Mouse (Mus musculus) liver, postnatal 0 days (tissue): ENCODE data around the gene Creb3l2. TPM values are rescaled to one million over a fixed set of nuclear protein-coding genes. Genes with fewer than 3 reads are reported as not detected.

ENCODE experiments used
- ATAC-seq: fragments of 200-750 bp; cut with Nextera tagmentation; 2 replicates; pipeline ENCODE4 v1.8.0; 2017; ENCODE audit warnings: mild to moderate bottlenecking, moderate library complexity
- DNase-seq: peaks from one replicate; pipeline ENCODE4 v3.0.0-alpha.2; 2016
- H3K27ac ChIP-seq: fragments of 300-500 bp; sonication (generic); 2 replicates; pipeline ENCODE4 v1.5.1; 2014; ENCODE audit warnings: antibody characterized with exemption, moderate library complexity, mild to moderate bottlenecking, low read depth
- H3K27me3 ChIP-seq: fragments of 300-500 bp; sonication (generic); 2 replicates; pipeline ENCODE4 v1.6.1; 2014; ENCODE audit warnings: low read length, control low read depth, mixed read lengths; ENCODE audit not compliant: insufficient read depth
- H3K36me3 ChIP-seq: fragments of 300-500 bp; sonication (generic); replicated peaks from 2 replicates; pipeline ENCODE4 v1.6.1; 2014; ENCODE audit warnings: mild to moderate bottlenecking, control low read depth, low read length, moderate library complexity, mixed read lengths; ENCODE audit not compliant: insufficient read depth
- H3K4me1 ChIP-seq: fragments of 300-500 bp; sonication (generic); 2 replicates; pipeline ENCODE4 v1.6.1; 2014; ENCODE audit warnings: antibody characterized with exemption, mild to moderate bottlenecking, control low read depth; ENCODE audit not compliant: insufficient read depth
- H3K4me2 ChIP-seq: fragments of 300-500 bp; sonication (generic); 2 replicates; pipeline ENCODE4 v1.6.1; 2014; ENCODE audit warnings: low read depth, mild to moderate bottlenecking, low read length, moderate library complexity, mixed read lengths
- H3K4me3 ChIP-seq: fragments of 300-500 bp; sonication (generic); 2 replicates; pipeline ENCODE4 v1.5.1; 2014; ENCODE audit warnings: low read depth, low read length
- H3K9ac ChIP-seq: fragments of 300-500 bp; sonication (generic); replicated peaks from 2 replicates; pipeline ENCODE4 v1.6.1; 2014; ENCODE audit warnings: mild to moderate bottlenecking, moderate library complexity
- H3K9me3 ChIP-seq: fragments of 300-500 bp; sonication (generic); 2 replicates; pipeline ENCODE4 v1.6.1; 2016; ENCODE audit warnings: mild to moderate bottlenecking, control low read depth, low read length, mixed read lengths
- CTCF ChIP-seq: sonication (generic); IDR thresholded peaks from 2 replicates; pipeline ENCODE4 v1.5.1; 2016; ENCODE audit warnings: antibody characterized with exemption, low read depth
- EP300 ChIP-seq: IDR thresholded peaks from 2 replicates; pipeline ENCODE4 v1.6.1; 2016; ENCODE audit warnings: antibody characterized with exemption, low read depth, mild to moderate bottlenecking
- WGBS: fragments of 180-500 bp; shearing (Covaris S2); extraction: QIAGEN DNeasy Blood & Tissue Kit; methylation state at CpG from one replicate; pipeline ENCODE4 v1.1.7; 2014; ENCODE audit not compliant: insufficient replicate concordance; 5-methylcytosine and 5-hydroxymethylcytosine counted together
- polyA plus RNA-seq: library from polyadenylated mRNA; unstranded; fragments of >200 nt; fragmentation: Nextera tagmentation; extraction: Ambion mirVana; gene quantifications from 2 replicates; pipeline ENCODE4 v1.2.1, GENCODE M21; 2015

The Creb3l2 gene
- polyA plus RNA-seq, 1 experiment from 2014 or later, result 2.1 TPM

DNA sequence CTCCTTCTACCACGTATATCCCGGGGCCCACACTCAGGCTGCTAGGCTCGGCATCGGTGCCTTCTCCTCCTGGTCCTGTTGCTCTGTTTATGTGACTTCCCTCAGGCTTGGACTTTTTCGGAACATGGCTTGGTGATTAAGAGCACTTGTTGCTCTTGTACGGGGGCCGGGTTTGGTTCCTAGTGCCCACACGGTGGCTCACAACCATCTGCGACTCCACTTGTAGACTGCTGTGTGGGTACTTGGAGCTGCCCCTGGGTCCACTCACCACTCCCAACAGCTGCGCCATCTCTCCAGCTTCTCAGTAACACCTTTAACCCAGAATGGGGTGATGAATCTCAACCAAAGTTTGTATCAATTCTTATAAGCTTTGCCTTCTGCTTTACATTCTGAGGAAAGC, 27.4 kb downstream of the Creb3l2 start:
- no peak overlapping the region for H3K4me3 ChIP-seq
- H3K4me1 ChIP-seq, result no peaks in the 10 kb centered on the region
- no peaks in the 10 kb centered on the region for H3K9me3 ChIP-seq
- no peak overlapping the region for H3K27ac ChIP-seq
- 0 out of 2 replicates have a peak, but pooled peaks cover 4% of the 10 kb centered on the region for H3K36me3 ChIP-seq
- TF ChIP-seq CTCF, result no peak
- no peak for TF ChIP-seq EP300
- DNase-seq, result no peak
- H3K9ac ChIP-seq, result no peak overlapping the region
- no peak overlapping the region for H3K4me2 ChIP-seq
- no peaks in the 10 kb centered on the region for H3K27me3 ChIP-seq
- 88% methylated on average over 10 of the region's 10 CpGs for WGBS
- no peak for ATAC-seq

DNA sequence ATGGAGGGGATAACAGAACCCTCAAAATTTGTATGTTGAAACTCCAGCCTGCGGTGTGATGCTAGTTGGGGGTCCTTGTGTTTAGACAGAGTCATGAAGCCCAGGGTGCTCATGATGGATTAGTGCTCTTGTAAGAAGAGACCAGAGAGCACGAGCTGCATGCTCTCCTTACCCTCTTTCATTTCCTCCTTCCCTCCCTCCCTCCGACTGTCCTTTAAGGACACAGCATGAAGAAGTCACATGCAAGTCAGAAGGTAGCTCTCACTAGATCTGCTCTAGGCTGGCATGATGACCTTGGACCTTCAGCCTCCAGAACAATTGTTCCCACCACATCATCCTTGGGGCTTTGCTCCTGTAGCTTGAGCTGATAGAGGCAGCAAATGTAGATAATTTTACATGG, 30.2 kb downstream of the Creb3l2 start:
- H3K9ac ChIP-seq, result no peak overlapping the region
- DNase-seq (no peak), ATAC-seq (no peak)
- H3K4me1 ChIP-seq, result no peaks in the 10 kb centered on the region
- no peaks in the 10 kb centered on the region for H3K36me3 ChIP-seq
- H3K27ac ChIP-seq, result no peak overlapping the region
- no peak for TF ChIP-seq CTCF
- no peak for TF ChIP-seq EP300
- no peaks in the 10 kb centered on the region for H3K27me3 ChIP-seq
- H3K4me3 ChIP-seq, result no peak overlapping the region
- no peak overlapping the region for H3K4me2 ChIP-seq
- 79% methylated on average over 3 of the region's 3 CpGs for WGBS
- H3K9me3 ChIP-seq, result no peaks in the 10 kb centered on the region

DNA sequence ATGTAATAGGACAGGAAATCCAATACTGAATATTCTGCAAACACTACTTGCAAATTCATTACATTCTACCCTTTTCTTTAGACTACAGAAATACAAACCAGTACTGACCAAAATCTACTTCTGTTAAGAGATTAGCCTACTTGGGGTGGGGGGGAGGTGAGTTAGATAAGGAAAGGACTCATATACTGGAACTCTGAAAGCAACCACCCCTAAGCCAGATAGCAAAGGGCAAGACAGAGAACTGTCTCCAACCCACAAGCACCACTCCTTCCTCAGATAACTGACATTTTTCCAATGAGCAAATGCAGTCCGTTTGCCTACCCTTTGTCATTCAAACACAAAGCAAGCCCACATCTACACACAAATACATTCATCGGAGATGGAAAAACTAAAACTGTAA, 32.1 kb downstream of the Creb3l2 start:
- Histone ChIP-seq H3K4me3 (no peak overlapping the region), H3K9me3 (no peaks in the 10 kb centered on the region), H3K27me3 (no peaks in the 10 kb centered on the region), H3K36me3 (no peaks in the 10 kb centered on the region), H3K9ac (no peak overlapping the region), H3K4me1 (no peaks in the 10 kb centered on the region), H3K4me2 (no peak overlapping the region), H3K27ac (no peak overlapping the region)
- TF ChIP-seq EP300 (0 out of 2 replicates have a peak, but pooled peaks have one; percentile 23), CTCF (no peak)
- 50% methylated on average over 2 of the region's 2 CpGs for WGBS
- ATAC-seq (no peak), DNase-seq (no peak)

DNA sequence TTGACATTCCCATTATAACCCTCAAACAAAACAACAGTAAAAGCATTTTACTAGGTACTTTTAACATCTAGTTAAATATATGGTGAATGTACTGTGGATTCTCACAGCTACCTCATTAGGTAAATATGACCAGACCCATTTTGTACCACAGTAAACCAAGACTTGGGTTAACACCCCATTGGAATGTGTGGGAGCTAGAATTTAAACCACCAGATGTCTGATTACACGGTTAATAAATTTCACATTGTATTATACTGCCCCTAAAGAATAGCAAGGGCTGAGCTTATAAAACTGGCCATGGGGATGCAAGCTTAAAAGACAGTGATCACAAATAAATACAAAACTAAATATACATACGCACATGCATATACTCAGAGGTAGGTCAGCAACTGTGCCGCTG, 34.1 kb downstream of the Creb3l2 start:
- no peak overlapping the region for H3K9ac ChIP-seq
- no peaks in the 10 kb centered on the region for H3K27me3 ChIP-seq
- no peak overlapping the region for H3K4me3 ChIP-seq
- WGBS, result 92% methylated on average over 3 of the region's 3 CpGs
- peaks cover 5% of the 10 kb centered on the region; the same call in 1 of the 2 replicates for H3K4me1 ChIP-seq
- no peaks in the 10 kb centered on the region for H3K36me3 ChIP-seq
- no peak for DNase-seq
- H3K9me3 ChIP-seq, result no peaks in the 10 kb centered on the region
- H3K27ac ChIP-seq, result no peak overlapping the region
- no peak for ATAC-seq
- TF ChIP-seq EP300 (no peak), CTCF (no peak)
- no peak overlapping the region for H3K4me2 ChIP-seq

DNA sequence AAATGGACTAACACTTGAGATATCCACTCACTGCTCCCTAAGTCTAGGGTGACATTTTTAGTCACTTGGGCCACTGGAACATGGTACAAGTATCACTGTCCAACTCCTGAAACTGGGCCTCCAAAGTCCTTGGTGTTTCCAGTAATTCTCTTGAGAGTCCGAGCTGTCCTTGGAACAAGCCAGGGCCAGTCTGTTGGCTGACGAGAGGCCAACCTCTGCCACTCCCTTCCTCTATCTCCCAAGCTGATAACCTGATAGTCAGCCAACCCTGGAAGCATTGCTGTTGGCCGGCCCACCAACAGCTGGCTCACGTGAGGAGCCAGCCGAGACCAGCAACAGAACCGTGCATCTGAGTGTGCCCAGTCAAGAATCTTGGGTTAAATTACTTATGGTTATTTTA, 35.0 kb downstream of the Creb3l2 start:
- H3K4me2 ChIP-seq, result no peak overlapping the region
- H3K9me3 ChIP-seq, result no peaks in the 10 kb centered on the region
- peaks cover 7% of the 10 kb centered on the region for H3K4me1 ChIP-seq
- no peaks in the 10 kb centered on the region for H3K27me3 ChIP-seq
- DNase-seq (no peak), ATAC-seq (no peak)
- no peaks in the 10 kb centered on the region for H3K36me3 ChIP-seq
- no peak overlapping the region for H3K9ac ChIP-seq
- WGBS, result 65% methylated on average over 6 of the region's 6 CpGs
- H3K4me3 ChIP-seq, result no peak overlapping the region
- no peak overlapping the region for H3K27ac ChIP-seq
- no peak for TF ChIP-seq CTCF
- no peak for TF ChIP-seq EP300

DNA sequence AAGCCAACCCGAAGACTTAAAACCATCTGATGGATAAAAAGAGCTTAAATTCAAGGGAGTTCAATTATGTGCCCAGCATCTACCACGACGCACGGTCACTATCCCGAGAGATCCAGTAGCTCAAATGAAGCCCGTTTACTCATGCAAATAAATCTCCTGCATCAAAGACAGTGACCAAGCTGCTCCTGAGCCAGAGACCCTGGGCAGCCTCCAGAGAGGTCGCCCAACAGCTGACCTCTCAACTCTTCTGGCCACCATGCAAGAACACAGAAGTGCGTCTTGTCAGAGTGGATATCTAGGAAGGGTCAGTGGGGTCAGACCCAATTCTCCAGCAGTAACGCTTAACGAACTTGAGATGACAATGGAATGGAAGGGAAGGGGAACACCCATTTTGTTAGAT, 35.9 kb downstream of the Creb3l2 start:
- no peak overlapping the region for H3K27ac ChIP-seq
- 81% methylated on average over 10 of the region's 10 CpGs for WGBS
- no peak for TF ChIP-seq EP300
- no peak for TF ChIP-seq CTCF
- peaks cover 15% of the 10 kb centered on the region for H3K4me1 ChIP-seq
- H3K4me3 ChIP-seq, result no peak overlapping the region
- no peak overlapping the region for H3K9ac ChIP-seq
- no peaks in the 10 kb centered on the region for H3K36me3 ChIP-seq
- H3K9me3 ChIP-seq, result no peaks in the 10 kb centered on the region
- H3K4me2 ChIP-seq, result no peak overlapping the region
- DNase-seq, result no peak
- no peaks in the 10 kb centered on the region for H3K27me3 ChIP-seq
- ATAC-seq, result no peak

DNA sequence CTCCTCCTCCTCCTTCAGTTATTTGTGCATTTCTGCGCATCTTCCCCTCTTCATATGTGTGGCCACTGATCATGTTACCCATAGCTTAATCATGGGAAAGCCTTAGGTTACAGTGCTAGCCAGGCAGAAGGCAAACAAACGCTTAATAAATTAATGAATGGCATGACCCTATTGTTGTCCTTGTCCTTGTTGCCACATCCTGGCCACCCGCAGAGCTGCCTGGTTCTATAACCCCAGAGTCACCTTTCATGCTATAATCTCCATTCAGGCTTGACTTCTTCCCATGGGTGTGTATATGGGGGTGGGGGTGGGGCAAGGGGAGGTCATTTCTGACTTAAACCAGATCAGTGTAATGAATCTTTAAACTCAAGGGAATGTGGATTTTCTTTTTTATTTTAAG, 37.6 kb downstream of the Creb3l2 start:
- TF ChIP-seq CTCF, result no peak
- TF ChIP-seq EP300, result no peak
- no peaks in the 10 kb centered on the region for H3K36me3 ChIP-seq
- no peak overlapping the region for H3K27ac ChIP-seq
- no peak overlapping the region for H3K4me3 ChIP-seq
- no peak overlapping the region for H3K9ac ChIP-seq
- H3K4me1 ChIP-seq, result peaks cover 27% of the 10 kb centered on the region
- no peaks in the 10 kb centered on the region for H3K9me3 ChIP-seq
- DNase-seq, result no peak
- H3K4me2 ChIP-seq, result no peak overlapping the region
- ATAC-seq, result no peak
- H3K27me3 ChIP-seq, result no peaks in the 10 kb centered on the region
- WGBS, result 65% methylated on average over 3 of the region's 3 CpGs
